Mouse (Mus musculus) Muller cell, postnatal 12 days (primary cell): ENCODE results near the gene Exoc3l4.

Experiments used
- DNase-seq: peaks from one replicate; pipeline ENCODE4 v3.0.0-alpha.2; 2015; ENCODE audit errors: inconsistent ontology term

The Exoc3l4 gene

DNA sequence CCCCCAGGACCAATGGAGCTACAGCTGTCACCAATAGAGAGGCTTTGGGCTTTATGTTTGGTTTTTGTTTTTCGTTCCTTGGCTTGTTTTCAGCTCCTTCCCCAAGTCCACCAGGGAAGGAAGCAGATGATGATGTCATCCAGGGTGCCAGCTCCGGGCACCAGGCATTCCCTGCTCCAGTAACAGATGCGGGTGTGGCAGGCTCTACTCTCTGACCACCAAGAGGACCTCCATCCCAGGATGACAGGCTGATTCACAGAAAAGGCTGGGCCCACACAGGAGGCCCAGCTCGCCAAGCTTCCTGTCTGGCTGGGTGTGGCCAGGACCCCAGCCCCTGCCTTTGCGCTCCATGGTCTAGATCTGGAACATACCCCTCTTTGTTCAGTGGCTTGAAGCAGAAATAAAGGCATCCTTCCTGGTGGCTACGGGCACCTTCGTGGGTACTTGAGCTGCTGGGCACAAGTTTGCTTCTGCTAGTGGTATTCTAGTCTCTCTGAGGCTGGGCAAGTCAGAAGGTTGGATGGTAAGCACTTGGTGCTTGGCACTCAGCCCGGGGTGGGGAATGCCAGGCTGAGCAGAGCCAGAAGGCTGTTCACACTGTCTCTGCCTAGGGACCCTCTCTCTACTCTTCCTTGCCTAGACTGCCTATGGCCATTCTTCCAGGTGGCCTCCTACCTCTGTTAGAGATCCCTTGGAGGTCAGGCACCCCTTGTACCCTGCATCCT is 5.0 kb upstream of the Exoc3l4 start:
- no peak for DNase-seq

- no peak for DNase-seq
These were observed 4.1 kb upstream of the Exoc3l4 start for GRCm38 (mm10) chr12:111412581-111413284.

GRCm38 (mm10) chr12:111413300-111413699 is 3.5 kb upstream of the Exoc3l4 start:
- DNase-seq: peak; percentile 94

DNA sequence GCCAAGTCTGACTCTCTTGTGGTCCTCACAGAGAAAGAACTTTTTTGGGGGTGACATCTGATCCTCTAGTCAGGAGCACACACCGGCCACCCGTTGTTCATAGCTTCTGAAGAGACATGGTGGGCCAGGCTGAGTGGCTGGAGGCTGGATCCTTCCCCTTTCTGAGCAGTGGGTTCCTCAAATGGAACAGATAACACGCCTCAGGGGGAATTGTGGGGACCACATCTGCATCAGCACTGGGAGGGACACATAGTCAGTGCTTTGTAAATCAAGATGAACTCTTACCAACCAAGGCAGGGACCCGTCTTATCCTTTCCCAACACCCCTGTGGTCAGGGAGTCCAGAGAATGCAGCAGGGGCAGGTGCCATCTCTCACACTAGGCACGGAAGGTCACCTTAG is 3.1 kb downstream of the Exoc3l4 start:
- DNase-seq: no peak

- no peak for DNase-seq
These were observed 4.3 kb downstream of the Exoc3l4 start for GRCm38 (mm10) chr12:111420946-111421709.

DNA sequence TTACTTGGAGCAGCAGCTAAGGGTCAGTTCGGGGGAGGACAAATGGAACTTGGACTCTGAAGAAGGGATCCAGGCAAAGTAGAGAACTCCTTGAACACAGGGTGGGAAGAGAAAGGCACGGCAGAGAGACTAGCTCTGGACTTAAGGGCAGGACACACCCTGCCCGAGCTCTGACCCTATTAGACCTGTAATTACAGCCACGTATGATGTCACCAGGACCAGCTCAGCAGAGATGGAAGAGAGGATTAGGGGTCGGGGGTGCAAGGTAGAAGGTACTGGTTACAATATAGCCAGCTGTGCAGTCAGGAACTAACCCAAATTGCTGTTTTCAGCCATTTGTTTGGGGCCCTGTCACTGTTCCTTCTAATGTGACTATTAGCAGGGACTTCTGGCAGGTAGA is 6.0 kb downstream of the Exoc3l4 start:
- no peak for DNase-seq

DNA sequence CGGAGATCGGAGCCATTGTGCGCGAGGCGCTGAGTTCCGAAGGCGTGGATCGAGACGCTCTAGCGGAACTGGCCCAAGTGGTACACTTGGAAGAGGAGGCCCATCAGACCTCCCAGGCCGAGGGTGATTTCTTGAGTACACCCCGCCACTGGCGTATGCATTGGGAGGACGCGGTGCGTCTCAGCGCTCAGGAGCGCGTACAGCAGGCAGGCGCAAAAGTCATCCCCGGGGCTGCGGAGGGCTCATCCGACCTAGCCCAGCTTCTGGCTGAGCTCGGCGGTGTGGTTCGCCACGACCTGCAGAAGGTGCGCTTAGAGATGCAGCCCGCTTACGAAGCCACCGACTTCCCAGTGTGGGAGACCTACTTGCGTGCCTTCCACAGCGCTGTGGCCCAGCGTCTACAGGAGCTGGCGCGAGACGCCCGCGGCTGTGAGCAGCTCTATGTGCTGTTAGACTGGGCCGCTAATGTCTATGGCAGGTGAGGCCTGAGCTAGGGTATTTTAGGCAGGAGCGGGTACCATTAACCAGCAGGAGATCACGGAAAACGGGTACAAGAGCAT is 6.8 kb downstream of the Exoc3l4 start:
- DNase-seq: no peak

DNA sequence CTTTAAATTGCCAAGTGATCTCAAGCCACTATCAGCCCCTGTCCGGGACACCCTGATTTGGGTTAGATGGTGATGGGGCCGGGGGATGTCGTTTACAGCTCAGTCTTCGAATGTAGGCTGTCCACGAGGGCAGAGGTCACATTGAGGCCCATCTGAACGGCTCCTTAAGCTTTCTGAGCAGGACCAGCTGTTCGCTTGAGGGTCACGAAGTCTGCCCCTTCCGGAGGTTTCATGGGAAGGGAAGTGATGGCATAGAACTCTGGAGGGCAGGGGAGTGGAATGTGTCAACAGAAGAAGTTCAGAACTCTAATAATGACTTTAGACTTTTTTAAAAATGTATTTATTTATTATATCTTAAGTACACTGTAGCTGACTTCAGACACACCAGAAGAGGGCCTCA is 7.7 kb downstream of the Exoc3l4 start:
- DNase-seq: no peak

DNA sequence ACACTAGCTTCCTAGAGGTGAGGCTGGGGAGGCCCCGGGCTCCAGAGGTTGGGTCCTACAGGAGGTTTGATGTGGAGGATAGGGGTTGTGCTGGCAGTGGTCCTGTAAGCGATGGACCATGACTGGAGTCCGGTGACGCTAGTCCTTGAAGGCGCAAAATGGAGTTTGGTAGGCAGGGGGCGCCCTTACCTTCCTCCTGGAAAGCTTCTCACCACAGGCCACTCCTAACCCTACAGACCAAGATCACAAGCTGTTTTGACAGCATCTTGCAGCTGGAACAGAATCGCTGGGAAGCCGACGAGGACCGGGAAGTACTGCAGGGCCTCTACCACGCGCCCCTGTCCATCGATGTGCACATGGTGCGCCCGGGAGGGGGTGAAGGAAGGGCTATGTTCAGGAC is 8.4 kb downstream of the Exoc3l4 start:
- DNase-seq: peak; percentile 72

DNA sequence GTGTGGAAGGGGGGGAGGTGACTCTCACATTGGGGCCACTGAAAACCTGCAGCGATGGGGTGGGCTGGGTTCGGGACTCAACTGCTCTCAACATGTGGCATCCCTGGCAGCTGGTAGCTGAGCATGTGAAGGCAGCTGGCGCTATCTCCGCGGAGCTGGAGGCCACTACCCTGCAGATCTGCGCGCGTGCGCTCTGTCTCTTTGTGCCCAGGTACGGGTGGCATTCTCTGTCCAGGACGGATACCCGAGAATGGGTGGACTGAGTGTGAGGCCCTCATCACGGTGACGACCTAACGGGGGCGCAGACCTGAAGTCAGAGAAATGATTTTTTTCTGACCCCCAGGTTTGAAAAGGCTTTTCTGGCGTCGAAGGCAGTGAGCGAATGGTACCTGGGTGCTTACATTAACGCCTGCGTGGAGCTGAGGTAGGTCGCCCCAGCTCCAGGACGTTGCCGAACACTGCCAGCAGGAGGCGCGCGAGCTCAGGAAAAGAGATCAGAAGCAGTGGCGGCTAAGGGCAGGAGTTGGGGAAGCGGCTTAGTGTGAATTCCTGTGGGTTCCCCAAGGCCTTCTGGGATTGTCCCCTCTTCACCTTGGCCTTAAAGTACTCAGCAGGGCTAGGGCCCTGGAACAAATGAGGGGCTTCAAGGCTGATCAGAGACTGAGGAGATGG is 9.1 kb downstream of the Exoc3l4 start:
- peak; percentile 84 for DNase-seq

DNA sequence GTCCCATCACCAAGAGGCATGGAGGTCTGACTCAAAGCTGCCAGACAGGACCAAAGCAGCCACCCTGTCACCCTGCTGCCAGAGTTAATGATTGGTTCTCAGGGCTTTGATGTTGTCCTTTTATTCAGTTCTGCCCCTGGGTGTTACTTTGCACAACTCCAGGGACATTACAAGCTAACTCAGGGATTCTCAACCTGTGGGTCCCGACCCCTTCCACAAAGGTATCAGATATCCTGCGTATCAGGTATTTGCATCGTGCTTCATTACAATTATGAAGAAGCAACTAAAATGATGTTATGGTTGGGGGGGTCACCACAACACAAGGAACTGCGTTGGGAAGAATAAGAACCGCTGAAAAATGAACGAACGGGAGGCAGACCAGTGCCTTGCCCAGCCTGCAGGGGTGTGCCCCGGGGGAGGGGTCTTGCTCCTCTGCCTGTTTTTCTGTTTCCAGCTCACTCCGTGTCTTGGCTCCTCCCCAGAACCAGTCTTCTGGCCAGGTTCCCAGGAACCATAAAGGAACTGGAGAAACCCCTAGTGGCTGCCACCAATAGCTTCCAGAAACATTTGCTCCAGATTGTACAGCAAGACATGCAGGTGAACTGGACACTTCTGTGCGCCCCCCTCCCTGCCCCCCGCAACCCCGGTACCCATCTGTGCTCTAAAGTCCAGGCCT is 10.8 kb downstream of the Exoc3l4 start:
- no peak for DNase-seq

GRCm38 (mm10) chr12:111428364-111428763 is 11.5 kb downstream of the Exoc3l4 start:
- no peak for DNase-seq

DNA sequence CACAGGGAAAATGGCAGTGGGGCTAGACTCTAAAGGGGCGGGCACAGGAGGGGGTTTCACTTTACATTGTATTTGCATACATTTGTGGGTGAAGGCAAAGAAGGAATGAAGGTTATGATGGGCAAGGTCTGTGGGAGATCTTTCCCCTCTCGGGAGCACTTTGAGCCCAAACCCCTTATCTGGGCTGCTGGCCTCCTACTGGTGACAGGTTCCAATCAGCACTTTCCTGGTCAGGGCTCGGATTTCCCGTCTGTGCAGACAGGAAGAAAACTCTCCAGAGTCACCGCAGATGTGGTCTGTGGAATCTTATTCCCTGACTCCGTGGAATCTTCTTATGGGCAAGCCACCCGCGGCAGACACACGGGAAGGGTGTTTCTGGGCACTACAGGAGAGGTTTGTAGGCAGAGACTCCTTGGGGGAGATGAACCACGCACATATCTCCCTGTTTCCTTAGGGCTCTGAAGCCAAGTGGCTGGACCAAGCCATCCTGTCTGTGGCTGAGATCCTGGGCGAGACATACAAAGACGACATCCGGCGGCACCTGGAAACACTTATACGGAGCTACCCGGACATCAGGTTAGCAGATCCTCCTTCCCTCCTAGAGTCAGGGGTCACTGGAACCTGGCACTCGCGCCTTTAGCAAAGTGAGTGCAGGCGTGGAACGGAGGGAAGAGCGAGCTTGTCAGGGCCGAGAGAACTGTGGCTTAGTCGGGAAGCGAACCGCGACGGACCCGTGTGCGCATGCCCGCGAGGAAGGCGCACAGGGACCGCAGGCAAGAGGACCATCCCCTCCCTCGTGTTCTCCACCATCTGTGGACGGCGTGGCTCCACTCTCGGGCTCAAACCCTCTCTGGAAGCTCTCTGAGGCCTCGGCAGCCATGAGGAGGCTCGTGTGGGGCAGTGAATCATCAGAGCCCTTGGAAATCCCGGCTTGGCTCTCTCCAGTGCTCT is 12.4 kb downstream of the Exoc3l4 start:
- peak; percentile 65 for DNase-seq

- peak; percentile 77 for DNase-seq
These were observed 13.4 kb downstream of the Exoc3l4 start for GRCm38 (mm10) chr12:111430049-111430867.

- DNase-seq: peak; percentile 90
These were observed 14.3 kb downstream of the Exoc3l4 start for GRCm38 (mm10) chr12:111430868-111431817.

GRCm38 (mm10) chr12:111432097-111432496 is 15.3 kb downstream of the Exoc3l4 start:
- DNase-seq: peak; percentile 57

DNA sequence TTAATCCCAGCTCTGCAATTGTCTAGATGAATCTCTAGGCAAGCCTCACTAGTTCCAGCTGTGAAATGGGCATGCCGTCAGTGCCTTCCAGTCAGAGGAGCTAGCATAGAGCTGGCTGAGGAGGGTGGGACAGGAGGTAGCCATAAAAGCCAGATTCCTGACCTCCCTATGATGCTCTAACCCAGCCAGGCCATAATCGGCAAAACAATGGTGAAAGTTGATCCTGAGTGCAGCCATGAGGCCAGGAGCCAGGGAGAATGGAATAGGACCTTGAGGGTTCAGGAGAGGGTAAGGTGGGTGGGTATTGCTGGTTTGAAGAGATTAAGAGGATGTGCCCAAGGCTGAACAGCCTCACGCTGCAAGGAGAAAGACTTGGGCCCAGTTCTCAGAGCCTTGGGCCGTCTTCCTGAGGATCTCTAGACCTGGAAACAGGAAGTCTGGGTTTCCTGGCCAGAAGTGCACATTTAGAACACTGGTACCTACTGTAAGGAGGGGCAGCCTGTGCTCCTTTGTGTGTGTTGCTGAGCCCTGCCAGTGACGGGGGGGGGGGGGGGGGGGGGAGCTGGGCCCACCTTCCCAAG is 16.0 kb downstream of the Exoc3l4 start:
- no peak for DNase-seq
